Mouse (Mus musculus) cerebellum, postnatal 25 days (tissue): ENCODE data around the gene Coro1b.
"Not testable (repeated sequence)": the region's sequence is repeated elsewhere in the genome, so short reads cannot be mapped to it uniquely, and the experiment has no call there.

Source experiments
- DNase-seq, 2 experiments: peaks; one replicate each; pipeline ENCODE4 v3.0.0; 2021; ENCODE audit warnings: mixed read lengths in 2 of 2

Gene Coro1b

GRCm38 (mm10) chr19:4121097-4121805 lies 27.2 kb upstream of the Coro1b start:
- DNase-seq: peak; percentile 99

GRCm38 (mm10) chr19:4121896-4122295 lies 26.5 kb upstream of the Coro1b start:
- DNase-seq: not testable (repeated sequence)

DNA sequence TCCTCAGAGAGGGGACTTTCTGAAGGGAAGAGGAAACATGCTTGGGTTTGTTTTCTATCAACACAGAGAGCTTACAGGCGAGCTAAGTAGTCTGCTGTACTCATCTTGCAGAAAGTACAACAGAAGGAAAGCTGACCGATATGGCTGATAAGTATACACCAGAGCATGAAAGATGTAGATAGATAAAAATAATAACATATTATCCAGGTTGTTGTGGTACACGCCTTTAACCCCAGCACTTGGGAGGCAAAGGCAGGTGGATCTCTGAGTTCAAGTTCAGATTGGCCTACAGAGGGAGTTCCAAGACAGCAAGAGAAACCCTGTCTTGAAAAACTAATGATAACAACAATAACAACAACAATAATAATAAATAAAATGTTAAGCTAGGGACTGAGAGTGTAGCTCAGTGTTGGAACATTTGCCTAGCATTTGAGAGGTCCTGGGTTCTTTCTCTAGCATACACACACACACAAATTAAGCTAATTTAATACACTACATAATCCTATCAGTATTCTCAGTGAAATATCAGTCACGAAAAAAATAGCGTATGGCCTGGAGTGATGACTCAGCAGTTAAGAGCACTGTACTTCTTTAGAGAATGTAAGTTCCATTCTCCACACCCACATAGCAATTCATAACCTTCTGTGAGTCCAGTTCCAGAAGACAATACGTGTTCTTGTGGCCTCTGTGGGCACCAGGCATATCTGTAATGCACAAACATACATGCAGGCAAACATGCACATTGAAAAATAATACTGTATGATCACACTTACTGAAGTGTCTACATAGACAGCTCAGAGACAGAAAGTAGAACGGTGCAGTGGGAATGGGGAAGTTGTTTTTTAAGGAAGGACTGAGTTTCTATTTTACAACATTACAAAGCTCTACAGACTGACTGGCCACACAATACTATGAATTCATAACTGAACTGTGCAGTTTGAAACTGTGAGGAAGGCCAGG lies 25.7 kb upstream of the Coro1b start:
- DNase-seq: no peak

GRCm38 (mm10) chr19:4124432-4124831 lies 24.0 kb upstream of the Coro1b start:
- DNase-seq: no peak

GRCm38 (mm10) chr19:4125268-4125667 lies 23.2 kb upstream of the Coro1b start:
- not testable (repeated sequence) for DNase-seq

GRCm38 (mm10) chr19:4125741-4126696 lies 22.4 kb upstream of the Coro1b start, which contains the start of gene Aip:
TSS of gene Aip (minus strand) at chr19:4125858.
- peak; percentile 98 to 99 for DNase-seq

DNA sequence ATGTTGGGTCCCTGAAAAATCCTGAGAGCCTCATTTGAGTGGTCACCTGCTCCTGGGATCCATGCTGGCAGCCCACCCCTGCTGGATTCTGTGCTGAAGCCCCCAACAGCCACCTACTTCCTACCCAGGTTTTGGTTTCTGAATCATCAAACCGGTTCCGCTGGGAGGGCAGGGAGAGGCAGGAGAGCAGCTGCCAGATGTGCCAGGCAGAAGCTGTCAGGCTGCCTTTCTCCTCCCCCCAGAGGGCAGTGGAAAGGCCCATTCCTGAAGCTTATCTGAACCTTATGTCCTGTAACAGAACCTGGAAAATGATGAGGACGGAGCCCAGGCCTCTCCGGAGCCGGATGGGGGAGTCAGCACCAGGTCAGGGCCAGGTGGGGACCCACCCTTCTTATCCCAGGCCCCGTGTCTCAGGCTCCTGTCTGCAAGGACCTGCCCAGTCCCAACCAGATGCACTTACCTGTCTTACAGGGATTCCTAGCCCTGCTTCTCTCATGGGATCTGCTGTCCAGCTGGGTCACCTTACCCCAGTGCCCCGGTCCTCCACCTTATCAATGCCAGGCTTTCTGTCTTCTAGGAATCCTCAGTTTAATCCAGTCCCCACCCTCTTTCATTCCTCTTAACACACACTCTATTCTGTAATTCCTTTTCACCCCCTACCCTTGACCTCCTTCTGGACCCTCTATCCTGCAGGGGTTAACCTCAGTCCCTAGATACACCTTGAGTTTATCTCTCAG lies 21.5 kb upstream of the Coro1b start:
- peak; percentile 36 to 45 for DNase-seq

DNA sequence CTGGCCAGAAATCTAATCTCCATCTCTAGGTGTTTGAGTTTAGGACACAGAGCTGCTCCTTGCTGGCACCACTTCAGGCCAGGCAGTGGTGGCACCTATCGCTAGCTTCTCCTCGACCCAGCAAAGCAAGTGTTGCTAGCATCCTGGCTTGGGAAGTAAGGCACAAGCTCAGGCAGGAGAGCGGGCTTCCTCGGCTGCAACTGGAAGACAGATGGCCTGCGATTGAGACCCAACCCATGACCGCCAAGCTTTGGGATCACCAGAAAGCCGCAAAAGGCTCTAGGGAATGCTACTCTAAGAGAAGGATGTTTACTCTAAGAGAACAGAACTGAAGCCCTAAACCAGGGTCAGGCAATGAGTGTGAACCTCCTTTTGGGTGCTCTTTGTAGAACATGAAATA lies 19.0 kb upstream of the Coro1b start:
- DNase-seq: peak in 1 of 2 experiments; percentile 22

GRCm38 (mm10) chr19:4130106-4130505 lies 18.3 kb upstream of the Coro1b start:
- DNase-seq: no peak

DNA sequence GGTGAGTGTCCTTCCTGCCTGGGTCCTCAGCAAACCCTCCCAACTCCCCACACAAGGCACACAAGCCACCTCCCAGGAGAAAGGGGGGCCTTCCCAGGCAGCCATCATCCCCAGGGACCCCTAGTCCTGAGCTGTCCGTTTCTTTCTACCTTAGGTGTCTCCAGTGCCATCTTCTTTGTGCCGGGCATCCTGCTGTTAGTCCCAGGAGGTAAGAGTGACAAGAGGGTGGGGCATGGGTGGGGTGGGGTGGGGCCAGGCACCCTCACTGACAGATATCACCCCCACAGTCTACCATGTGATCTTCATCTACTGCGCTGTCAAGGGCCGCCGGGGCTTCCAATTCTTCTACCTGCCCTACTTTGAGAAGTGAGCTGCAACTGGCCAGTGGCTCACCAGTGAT lies 17.3 kb upstream of the Coro1b start:
- DNase-seq: no peak

- DNase-seq: peak in 1 of 2 experiments; percentile 21
Measured at GRCm38 (mm10) chr19:4131768-4132167, 16.7 kb upstream of the Coro1b start.

- DNase-seq: peak in 1 of 2 experiments; percentile 27
Measured at GRCm38 (mm10) chr19:4134354-4134753, 14.1 kb upstream of the Coro1b start.

DNA sequence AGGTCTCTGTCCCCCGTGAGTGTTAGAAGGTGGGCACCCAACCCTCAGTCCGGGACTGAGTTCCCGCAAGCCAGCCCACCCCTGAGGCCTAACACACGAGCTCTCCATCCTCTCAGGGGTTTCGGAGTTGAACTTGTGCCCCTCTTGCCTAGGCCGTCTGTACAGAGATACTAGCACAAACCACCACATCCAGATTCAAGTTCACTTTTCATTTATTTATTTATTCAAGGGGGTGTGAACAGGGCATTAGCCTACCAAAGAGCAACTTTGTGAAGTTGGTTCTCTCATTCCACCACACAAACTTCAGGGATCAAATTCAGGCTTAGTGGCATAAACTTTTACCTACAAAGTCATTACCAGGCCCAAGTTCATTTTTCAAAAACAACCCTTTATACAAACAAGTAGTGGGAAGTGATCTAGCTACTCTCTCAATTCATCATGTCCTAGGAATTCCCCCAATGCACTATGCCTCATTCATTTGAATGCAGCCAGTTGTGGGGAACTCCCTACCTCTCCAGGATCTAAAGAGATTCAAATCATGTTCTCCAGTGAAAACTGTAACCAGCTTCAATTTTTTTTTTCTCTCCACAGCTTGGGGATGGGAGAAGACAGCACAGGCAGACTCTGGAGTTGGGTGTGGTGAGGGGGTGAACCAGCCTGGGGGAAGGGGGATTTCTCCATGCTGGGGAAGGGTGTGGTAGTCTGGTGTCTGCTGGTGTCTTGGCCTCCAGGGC lies 13.0 kb upstream of the Coro1b start:
- DNase-seq: not testable (repeated sequence)

DNA sequence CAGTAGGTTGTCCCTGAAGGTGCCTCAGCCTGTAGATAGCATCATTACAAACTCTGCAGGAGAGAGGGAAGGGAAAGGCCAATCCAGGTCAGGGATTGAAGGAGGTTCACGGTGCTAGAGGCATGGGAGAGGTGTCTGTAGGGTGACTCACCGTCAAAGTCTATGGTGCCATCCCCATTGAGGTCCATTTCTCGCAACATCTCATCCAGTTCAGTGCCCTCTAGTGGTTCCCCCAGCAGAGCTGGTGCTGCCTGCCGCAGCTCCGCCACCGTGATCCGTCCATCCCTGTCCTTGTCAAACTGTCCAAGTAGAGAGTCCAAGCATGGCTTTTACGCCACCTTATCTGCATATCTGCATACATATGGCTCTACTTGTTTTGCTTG lies 12.5 kb upstream of the Coro1b start:
- peak in 1 of 2 experiments; percentile 29 for DNase-seq

- no peak for DNase-seq
Measured at GRCm38 (mm10) chr19:4136463-4136862, 12.0 kb upstream of the Coro1b start.

DNA sequence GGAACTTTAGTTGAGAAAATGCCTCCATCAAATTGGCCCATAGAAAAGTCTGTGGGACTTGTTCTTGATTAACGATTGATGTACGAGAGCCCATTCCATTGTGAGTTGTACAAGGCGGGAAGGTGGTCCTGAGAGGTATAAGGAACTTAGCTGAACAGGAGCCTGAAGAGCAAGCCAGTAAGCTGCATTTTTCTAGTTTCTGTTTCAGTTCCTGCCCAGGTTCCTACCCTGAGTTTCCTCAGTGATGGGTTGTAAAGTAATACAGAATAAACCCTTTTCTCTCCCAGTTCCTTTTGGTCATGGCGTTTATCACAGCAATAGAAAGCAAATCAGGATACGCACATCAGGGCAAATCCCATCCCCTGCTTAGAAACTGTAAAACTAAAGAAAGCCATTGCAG lies 10.5 kb upstream of the Coro1b start:
- no peak for DNase-seq

GRCm38 (mm10) chr19:4139446-4139845 lies 9.0 kb upstream of the Coro1b start, which contains the start of gene Gpr152:
TSS of gene Gpr152 (plus strand) at chr19:4139787.
- no peak for DNase-seq

- DNase-seq: no peak
Measured at GRCm38 (mm10) chr19:4140147-4140546, 8.3 kb upstream of the Coro1b start.

- DNase-seq: peak in 1 of 2 experiments; percentile 41
Measured at GRCm38 (mm10) chr19:4142416-4143173, 5.8 kb upstream of the Coro1b start.

- DNase-seq: no peak
Measured at GRCm38 (mm10) chr19:4143759-4144268, 4.6 kb upstream of the Coro1b start, which contains the start of gene Cabp4. TSS of gene Cabp4 (minus strand) at chr19:4144033.
